Mouse (Mus musculus): ENCODE data around the gene Col5a3.

- no peak for TF ChIP-seq CTCF (conservative IDR thresholded peaks at IDR 0.05; ENCODE audit: low read length)
- TF ChIP-seq NANOG (IDR thresholded peaks at IDR 0.05; ENCODE audit: borderline replicate concordance, low read length) = no peak
- TF ChIP-seq POU5F1 (IDR thresholded peaks at IDR 0.05; ENCODE audit: borderline replicate concordance, low read length) = no peak
These were observed 45.1 kb upstream of the Col5a3 start for GRCm38 (mm10) chr9:20859926-20860325.
